Mouse (Mus musculus) left cerebral cortex, postnatal 14 days (tissue): Measurements from ENCODE around the gene Rdh19. TPM values are rescaled to one million over a fixed set of nuclear protein-coding genes. Genes with fewer than 3 reads are reported as not detected.
"Not testable (repeated sequence)": the region's sequence is repeated elsewhere in the genome, so short reads cannot be mapped to it uniquely, and the experiment has no call there.

Experiments used
- DNase-seq, 2 experiments: peaks; one replicate each; pipeline ENCODE4 v3.0.0; 2021 to 2022; ENCODE audit warnings: low spot score in 2 of 2, mixed read lengths in 1 of 2
- intact Hi-C: fragments of 180-260 bp; cut with DNase I; formaldehyde crosslinking; loops from one replicate; pipeline ENCODE4 v1.15.1; 2025
- long read RNA-seq, 2 experiments: library from polyadenylated mRNA; stranded (forward); transcript quantifications; one replicate each; pipeline ENCODE4 v2.0.0; 2021
- total RNA-seq, 2 experiments: library from RNA; stranded (reverse); gene quantifications; 2 replicates each; pipeline ENCODE4 v1.2.3; 2021

Rdh19 gene
- total RNA-seq = not detected
- long read RNA-seq, experiment 1 = 0 reads
- long read RNA-seq, experiment 2 = 0 reads

DNA sequence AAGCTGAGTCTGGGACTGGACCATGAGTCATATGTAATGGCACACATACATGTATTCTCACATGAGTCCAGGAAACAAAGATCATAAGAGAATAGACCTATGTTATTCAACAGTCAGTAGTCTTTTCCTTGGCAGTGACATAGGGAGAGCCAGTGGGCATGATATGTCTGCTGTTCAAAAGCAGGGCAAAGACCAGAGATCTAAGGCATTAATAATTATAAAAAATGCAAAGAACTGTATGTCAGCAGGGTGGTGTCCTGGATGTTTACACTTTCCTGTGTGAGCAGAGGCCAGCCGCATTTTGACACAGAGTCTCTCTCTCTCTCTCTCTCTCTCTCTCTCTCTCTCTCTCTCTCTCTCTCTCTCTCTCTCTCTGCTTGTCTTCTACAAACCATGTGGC lies at the start of gene Rdh19:
Gene Rdh19, plus strand, starts transcription at position 301 of the 400 bp plus-strand sequence.
- intact Hi-C loops = no loop called here
- no peak for DNase-seq

DNA sequence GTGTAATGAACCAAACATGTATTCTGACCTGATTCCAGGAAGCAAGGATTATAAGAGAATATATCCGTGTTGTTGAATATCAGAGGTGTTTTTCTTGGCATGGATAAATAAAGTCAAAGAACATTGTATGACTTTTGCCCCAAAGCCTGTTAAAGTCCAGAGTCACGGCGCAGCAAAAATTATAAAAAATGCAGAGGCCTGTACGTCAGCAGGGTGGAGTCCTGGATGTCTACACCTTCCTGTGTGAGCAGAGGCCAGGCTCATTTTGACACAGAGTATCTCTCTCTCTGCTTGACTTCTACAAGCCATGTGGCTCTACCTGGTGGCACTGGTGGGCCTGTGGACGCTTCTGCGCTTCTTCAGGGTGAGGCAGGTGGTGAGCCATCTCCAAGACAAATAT lies 48.8 kb upstream of the Rdh19 start, which contains the start of gene Rdh16:
Gene Rdh16, plus strand, starts transcription at position 262 of the 400 bp plus-strand sequence.
- no peak for DNase-seq
- intact Hi-C loops = no loop called here

DNA sequence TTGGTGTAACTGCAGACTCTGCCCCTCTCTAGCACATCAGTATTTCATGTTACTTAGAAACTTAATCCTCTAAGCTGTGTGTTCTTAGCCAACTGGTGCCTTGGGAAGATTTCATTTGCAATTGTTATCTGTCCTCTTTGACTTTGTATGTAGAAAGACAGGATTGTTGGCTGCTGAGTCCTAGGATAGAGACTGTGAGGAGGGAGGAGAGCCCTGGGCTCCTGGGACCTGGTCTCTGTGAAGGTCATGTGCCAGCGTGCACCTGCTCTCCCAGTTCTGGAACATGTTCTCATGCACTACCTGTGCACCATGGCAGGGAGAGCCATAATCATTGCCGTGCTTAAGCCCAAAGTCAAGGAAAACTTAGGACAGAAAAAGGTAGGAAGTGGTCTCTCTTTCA lies 48.1 kb upstream of the Rdh19 start:
- intact Hi-C loops = no loop called here
- no peak for DNase-seq

DNA sequence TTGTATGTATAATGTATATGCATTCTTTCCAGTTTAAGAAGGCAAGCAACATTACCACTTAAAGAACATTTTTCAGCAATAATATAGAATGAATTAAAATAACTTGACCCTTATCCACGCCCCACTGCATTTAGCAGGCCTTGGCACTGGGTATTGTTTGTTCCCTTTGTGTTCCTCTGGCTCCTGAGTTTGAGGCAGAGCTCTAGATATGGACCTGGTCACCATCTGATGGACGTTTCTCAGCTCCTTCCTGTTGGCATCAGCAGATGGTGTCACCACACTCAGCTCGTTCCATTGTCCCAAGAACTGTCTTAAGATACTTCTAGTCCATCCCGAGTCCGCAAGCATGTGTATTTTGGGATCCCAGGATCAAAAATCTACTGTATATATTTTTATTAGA lies 47.5 kb upstream of the Rdh19 start:
- DNase-seq = no peak
- intact Hi-C loops = no loop called here

DNA sequence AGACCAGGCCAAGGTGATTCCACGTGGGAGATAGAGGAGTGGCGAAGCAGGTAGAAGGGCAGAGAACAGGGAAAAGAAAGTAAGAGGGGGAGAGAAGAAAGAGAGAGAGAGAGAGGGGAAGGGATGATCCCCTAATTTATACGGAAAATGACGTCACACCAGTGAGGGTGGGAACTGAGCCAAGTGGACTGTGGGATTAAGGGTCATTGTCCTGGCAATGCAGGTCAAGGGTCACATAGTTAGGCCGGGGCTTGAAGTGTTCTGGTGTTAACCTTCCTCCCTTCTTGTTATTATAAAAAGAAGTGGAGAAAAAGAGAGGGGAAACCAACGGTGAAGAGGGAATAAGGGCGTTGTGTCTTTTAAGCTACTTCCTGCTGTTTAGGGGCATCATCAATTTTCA lies 45.3 kb upstream of the Rdh19 start:
- intact Hi-C loops = no loop called here
- DNase-seq = no peak

DNA sequence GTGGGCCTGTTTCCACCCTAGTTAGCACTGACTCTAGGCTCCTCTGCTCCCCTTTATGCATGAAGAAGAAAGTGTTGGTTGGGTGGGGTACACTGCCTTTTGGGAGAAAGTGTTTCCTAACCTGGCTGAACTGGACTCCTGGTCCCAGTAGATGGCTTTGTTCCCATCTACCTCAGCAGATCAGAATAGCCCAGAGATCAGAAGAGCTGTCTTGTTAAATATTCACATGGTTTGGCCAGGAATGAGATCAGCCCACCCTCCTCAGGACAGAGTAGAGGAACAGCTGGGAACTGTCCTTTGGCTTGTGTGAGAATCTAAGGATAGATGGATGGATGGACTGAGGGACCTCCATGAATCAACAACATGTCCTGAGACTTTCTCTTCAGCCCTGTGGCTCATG lies 33.8 kb upstream of the Rdh19 start:
- intact Hi-C loops = no loop called here
- no peak for DNase-seq

DNA sequence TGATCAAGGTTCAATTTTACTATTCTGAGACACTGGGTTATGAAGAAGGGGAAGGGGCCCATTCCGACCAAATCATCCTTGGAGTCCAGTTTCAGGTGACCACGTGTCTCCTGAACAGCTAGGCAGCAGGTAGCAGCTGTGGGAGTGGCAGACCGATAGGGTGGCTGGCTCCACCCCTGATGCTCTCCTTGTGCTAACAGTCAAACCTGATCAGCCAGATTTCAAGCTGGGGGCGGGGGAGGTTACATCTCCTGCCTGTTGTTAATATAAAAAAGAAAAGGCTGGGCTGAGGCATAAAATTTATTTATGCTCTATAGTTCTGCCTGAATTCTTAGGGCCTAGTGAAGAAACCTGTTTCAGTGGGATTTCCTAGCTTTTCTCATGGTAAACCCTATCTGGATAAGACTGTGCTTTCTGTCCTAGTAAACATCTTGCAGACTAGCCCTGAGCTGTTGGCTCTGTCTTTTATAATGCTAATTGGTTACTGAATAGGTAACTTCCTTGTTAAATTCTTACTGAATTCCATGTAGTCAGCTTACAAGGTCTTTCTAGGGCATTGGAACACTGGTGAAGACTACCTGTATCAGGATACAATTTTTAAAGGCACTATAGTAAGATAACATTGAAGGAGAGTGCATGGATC lies 32.3 kb upstream of the Rdh19 start:
- DNase-seq, intact Hi-C loops: not testable (repeated sequence)

DNA sequence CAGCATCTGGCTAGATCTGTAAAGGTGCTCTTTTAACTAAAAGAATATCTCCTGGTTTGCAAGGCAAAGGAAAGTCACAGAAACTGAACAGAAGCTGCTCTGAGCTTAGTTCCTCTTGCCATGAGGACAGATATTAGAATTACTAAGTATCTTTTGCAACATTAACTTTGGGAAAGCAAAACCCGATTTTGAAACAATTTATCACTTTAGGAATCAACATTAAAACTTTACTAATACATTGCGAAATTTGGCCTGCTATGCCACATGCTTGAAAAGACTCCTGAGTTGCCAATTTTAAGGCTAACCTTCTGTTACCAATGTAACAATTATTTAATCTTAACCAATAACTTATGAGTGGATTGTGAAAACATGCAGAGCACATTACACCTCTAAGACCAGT lies 27.9 kb upstream of the Rdh19 start:
- DNase-seq, intact Hi-C loops: not testable (repeated sequence)

DNA sequence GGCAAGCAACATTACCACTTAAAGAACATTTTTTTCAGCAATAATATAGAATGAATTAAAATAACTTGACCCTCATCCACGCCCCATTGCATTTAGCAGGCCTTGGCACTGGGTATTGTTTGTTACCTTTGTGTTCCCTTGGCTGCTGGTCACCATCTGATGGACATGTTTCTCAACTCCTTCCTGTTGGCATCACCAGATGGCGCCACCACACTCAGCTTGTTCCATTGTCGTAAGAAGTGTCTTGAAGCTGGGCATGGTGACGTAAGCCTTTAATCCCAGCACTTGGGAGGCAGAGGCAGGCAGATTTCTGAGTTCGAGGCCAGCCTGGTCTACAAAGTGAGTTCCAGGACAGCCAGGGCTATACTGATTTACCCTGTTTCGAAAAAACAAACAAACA lies 24.3 kb upstream of the Rdh19 start:
- peak; percentile 4 to 8 for DNase-seq
- intact Hi-C loops = no loop called here

DNA sequence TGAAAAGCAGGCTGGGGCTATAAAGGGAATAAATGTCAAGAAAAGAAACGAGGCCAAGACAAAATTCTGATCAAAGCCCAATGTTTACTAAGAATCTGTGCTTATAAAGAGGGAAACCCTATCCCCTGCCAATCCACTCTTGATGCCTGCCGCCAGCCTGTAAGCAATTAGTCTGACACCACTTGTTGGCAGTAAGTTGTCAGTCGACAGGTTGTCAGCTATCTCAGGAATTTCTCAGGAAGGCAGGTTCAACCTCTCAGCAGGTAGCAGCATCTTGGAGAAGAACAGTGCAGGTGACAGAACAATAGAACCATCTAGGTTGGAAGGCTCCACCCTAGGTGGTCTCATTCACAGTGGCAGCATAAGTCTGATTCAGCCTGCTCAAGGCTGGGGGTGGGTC lies 20.6 kb upstream of the Rdh19 start:
- intact Hi-C loops = no loop called here
- no peak for DNase-seq

DNA sequence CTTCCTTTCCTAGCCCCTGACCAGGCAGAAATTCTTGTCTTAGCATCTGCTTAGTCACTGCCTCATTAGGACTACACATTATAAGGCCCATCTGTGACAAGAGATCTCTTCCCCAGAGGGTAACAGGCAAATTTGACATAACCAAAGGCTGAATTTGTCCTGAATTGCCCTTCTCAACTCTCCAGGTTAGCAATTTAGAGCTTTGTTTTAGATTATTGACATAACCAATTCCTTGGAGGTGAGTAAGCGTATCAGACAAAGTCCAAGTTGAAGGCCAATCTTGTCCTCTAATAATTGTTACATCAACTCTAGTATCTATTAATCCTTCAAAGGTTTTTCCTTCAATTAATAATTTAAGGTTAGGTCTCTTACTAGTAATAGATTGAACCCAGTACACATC lies 15.5 kb upstream of the Rdh19 start:
- DNase-seq = not testable (repeated sequence)

DNA sequence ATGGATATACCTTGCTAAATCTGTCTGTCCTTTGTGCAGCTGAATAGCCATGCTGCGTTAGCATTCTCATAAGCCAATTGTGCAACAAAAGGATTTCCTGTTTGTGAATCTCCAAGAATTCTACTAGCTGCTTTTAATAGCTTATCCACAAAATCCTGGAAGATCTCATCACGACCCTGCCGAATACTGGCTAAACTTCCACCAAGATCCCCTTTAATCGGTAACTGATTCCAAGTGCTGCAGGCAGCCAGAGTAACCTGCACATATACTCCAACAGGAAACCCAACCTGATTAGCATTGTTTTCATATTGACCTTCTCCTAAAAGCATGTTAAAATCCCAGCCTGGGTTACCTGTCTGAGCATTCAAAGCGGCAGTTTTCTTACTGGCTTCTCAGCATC lies 14.4 kb upstream of the Rdh19 start:
- DNase-seq = no peak
- intact Hi-C loops = no loop called here

More for the DNA sequence above, 15.5 kb upstream of the Rdh19 start:
- intact Hi-C loops = not testable (repeated sequence)

DNA sequence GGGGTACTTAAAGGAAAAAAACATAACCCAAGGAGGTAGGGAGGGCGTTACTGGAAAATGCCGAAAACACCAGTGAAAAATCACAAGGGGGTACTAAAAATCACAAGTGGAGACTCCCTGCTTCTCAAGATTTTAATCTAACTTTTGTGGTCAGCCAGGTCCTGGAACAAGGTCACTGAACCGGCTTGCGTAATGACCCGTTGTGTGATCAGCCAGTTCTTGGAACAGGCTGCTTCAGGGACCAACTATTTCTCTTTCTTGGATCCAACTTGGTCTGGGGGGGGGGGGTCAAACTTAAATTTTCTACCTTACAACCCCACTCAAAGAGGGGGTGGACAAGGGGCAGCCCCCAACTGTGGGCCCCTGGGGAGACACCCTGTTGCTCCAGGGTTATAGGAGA lies 11.9 kb upstream of the Rdh19 start:
- DNase-seq, intact Hi-C loops: not testable (repeated sequence)

DNA sequence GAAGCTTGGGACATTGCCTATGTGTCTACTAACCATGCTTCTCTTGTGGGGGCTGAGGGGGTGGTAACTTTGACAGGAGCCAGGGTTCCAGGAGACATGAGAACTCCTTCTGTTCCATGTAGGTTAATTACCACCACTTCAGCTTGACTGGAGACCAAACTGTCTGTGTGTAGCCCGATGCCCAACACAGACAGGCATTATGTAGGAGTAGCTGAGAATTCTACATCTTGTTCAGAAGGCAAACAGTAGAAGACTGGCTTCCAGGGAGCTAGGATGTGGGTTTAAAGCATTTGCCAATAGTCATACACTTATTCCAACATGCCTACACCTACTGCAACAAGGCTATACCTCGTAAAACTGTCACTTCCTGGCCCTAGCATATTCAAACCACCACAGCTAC lies 11.2 kb upstream of the Rdh19 start:
- intact Hi-C loops = no loop called here
- DNase-seq = peak in 1 of 2 experiments; percentile 1

DNA sequence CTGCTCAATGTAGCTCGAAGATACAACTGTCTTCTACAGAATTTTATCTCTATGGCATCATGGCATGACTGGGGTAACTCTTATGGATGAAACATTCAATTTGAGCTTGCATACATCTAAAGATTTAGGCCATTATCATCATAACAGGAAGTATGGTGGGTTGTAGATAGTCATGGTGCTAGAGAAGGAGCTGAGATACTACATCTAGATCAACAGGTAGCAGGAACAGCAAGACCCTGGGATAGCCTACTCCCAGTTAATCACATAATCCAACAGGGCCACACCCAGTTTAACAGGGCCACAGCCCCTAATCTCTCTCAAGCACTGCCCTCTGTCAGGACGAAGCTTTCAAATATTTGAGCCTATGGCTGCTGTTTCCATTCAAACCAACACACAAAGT lies 9.0 kb upstream of the Rdh19 start:
- DNase-seq = no peak
- intact Hi-C loops = no loop called here

DNA sequence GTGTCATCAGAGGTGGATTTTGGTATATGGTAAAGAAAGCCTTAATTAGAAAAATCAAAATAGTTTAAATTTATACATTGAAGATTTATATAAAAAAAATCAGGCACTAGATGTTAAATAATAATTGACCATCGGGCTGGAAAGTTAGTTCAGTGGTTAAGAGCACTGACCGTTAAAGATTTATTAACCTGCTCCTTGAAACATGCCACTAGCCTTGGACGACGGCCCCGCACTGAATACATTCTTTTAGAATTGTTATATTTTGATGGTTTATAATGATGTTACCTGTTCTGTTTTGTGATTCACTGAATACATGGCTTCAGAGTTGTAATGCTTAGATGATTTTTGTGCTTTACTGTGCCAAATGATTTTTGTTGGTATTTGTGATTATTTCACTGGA lies 3.8 kb upstream of the Rdh19 start:
- DNase-seq, intact Hi-C loops: not testable (repeated sequence)

DNA sequence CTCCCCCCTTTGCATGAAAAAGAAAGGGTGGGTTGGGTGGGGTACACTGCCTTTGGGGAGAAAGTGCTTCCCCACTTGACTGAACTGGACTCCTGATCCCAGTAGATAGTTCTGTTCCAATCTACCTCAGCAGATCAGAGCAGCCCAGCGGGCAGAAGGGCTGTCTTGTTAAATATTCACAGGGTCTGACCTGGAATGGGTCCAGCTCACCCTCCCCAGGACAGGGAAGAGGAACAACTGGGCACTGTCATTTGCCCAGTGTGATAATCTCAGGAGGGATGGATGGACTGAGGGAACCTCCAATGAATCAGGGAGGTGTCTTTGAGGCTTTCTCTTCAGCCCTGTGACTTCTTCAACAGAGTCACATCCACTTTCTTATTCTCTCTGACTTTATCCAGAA lies 1.6 kb upstream of the Rdh19 start:
- intact Hi-C loops = no loop called here
- DNase-seq = no peak

DNA sequence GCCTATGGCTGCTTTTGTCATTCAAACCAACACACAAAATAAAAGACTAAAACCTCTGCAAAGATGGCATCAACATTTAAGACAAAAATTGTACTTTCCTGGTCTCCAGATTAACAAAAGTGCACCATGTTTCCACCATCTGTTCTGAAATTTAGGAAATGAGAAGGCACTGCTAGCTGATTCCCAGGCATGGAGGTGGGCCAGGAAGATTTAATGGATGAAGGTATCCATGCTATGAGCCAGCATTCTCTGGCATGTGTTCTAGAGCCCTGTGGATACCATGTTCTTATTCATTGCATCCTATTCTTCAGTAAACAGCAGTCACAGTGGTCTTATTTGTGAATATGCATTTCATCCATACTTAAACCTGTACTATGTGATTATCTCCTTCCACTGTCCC lies 6.6 kb downstream of the Rdh19 start:
- peak in 1 of 2 experiments; percentile 3 for DNase-seq
- intact Hi-C loops = no loop called here

DNA sequence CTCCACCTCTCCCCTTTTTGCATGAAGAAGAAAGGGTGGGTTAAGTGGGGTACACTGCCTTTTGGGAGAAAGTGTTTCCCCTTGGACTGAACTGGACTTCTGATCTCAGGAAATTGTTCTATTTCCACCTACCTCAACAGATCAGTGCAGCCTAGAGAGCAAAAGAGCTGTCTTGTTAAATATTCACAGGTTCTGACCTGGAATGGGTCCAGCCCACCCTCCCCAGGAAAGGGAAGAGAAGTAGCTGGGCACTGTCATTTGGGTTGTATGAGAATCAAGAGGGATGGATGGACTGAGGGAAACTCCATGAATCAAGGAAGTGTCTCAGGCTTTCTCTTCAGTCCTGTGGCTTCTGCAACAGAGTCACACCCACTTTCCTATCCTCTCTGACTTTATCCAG lies 15.2 kb downstream of the Rdh19 start:
- no peak for DNase-seq
- intact Hi-C loops = no loop called here

DNA sequence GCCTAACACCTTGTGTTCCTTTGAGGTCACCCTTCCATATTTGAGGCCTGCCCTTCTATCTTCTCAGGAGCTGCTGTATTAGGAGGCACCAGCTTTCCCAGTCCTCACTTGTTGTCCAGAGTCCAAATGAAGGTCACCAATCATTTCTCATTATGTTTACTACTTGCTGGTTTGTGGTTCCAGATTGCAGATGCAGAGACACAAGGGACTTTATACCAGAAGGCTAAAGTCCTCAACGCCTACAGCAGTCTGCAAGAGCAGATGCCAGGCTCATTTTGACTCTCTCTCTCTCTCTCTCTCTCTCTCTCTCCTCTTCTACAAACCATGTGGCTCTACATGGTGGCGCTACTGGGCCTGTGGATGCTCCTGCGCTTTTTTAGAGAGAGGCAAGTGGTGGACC lies 16.5 kb downstream of the Rdh19 start, which contains the start of gene Rdh16f2:
Gene Rdh16f2, plus strand, starts transcription at position 243 of the 400 bp plus-strand sequence.
- intact Hi-C loops = no loop called here
- DNase-seq = no peak

DNA sequence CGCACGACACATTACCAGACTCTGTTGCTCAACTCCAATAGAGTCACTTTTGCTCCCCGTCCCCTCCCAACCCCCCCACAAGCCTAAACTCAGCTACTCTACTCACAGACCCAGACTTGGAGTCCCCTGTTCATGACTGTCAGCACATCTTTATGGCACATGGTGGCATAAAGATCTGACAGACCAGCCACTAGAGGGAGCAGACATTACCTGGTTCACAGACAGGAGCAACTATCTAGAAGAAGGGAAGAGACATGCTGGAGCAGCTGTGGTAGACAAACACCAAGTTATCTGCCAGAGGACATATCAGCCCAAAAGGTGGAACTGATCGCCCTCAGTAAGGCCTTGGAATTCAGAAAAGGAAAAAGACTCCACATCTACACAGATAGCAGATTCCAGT lies 22.8 kb downstream of the Rdh19 start:
- DNase-seq = peak in 1 of 2 experiments; percentile 14
- intact Hi-C loops = no loop called here

DNA sequence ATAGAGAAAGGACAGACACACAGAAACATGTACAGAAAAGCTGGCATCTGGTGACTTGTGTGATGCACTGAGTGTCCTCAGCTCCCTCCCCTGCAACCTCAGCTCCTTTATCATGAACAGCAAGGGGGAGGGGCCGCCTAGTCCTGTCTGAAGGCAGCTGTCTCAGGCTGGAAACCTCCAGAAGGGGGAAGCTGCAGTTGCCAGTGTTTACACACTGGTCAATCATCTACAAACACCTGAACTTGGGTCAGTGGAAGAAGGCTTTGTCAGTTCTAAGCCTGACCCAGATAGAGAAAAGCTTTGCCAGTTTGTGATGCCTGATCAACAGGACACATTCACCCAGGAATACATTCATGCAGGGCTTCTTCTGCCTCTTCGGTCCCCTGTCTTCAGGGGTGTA lies 28.0 kb downstream of the Rdh19 start:
- intact Hi-C loops = no loop called here

More for the DNA sequence above, 28.0 kb downstream of the Rdh19 start:
- no peak for DNase-seq
